Mouse (Mus musculus): ENCODE data around the gene Pak4.
A peak's percentile ranks its signal among the peaks of the same experiment; 100 is the strongest.

Pak4 gene

DNA sequence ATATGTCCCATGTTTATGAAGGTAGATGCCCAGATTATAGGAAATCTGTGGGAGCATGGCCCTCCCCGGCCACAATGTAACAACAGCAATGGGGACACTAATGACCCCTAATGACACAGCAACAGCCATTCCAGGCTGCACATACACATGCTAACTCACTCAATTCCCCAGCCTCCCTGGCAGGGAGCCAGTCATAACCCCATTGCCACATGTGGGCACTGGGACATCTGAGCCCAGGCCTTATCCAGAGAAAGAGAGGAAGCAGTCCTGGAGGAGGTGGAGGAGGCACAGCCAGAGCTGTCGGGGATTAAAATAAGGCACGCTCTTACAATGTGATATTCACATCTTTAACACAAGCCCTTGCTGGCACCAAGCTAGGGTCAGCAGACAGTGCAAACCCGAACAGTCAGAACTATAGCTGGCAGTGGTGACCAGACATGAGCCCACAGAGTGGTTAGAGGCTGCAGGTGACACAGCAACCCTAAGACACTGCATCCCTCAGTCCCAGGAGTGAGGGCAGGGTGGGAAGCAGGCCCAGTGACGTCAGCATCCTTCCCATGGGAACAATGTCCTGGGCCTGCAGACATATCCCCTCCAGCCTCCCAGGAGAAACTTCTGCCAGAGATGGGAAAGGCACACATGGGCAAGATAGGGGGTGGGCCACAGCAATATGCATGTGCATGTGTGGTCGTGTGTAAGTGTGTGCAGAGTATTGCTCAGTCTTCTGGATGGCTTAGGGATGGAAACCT is 11.1 kb downstream of the Pak4 start:
- DNase-seq: peak; percentile 72

DNA sequence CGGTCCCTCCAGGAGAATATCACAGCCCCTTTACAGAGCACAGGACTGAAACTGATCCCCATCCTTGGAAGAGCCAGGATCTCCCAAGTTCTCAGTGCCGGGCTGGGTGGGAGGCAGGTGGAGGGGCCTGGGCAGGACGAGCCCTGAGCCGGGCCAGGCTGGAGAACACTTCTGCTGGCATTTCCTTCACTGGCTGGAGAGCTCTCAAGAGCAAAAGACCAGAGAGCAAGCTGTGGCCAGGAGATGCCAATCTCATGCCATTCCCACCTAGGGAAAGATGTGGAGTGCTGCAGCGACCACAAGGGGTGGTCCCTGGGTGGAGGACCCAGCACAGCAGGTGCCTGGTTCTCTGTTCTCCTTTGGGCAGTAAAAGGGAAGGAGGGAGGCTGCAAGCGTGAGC is 13.0 kb downstream of the Pak4 start:
- peak; percentile 61 for DNase-seq

DNA sequence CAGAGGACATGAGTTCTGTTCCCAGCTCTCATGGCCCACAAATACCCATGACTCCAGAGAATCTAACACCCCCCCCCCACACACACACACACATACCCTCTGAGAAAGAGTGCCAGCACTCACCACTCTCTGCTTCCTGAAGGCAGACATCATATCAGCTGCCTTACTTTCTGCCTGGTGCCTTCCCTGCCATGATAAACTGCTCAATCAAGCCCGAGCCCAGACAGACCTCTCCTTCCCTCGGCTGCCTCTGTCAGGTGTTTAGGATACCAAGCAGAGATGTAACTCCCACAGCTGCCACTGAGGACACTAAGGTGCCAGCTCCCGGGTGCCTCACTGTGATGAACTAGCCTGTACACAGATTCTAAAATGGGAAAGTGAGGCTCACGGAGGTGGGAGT is 13.5 kb downstream of the Pak4 start:
- no peak for DNase-seq

DNA sequence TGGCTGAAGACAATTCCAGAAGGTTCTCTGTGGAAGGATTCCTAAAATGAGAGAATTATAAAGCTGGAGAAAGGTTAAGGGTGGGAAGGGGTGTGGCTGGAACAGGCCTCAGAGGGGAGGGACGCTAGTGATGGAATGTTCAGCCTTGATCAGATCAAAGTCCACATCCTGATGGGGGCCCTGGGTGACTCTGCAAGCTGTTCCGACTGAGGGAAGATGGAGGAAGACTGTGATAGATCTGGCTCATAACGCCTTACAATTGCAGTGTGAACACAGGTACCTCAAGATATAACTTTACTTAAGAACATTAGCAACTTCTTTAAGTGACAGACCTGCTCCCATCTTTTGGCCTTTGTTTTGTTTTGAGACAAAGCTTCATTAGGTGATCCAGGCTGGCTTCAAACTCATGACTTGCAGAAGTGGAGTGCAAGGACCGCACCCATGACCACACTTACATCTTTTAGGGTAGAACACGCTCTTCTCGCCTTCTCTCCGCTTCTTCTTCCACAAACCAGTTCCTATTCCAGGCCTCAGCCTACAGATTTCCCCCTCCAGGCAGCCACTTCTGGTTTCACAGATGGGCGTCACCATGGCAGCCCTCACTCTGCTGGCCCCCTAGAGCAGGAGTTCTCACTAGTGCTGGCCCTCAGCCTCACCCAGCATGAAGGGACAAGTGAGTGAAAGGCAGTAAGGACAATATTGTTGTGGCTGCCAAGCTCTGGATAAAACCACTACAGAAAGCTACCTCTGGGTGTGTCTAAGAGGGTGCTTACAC is 14.2 kb downstream of the Pak4 start:
- DNase-seq: peak; percentile 62

DNA sequence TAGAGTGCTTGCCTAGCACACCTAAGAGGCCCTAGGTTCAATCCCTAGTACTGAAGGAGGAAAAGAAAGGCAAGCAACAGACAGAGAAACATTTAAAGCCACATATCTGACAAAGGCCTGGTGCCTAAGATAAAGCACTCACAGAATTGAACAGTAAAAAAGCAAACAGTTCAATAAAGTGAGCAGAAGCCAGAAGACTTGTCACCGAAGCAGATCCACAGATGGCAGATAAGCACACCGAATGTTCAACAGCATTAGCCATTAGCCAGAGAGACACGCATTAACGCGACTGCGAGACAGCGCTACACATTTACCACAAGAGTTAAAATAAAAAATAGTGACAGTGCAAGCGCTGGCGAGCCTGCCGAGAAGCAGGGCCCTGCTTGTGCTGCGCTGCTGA is 15.1 kb downstream of the Pak4 start:
- DNase-seq: no peak

GRCm38 (mm10) chr7:28581721-28582120 is 16.3 kb downstream of the Pak4 start:
- DNase-seq: no peak

GRCm38 (mm10) chr7:28579826-28580225 is 18.2 kb downstream of the Pak4 start:
- DNase-seq: no peak

DNA sequence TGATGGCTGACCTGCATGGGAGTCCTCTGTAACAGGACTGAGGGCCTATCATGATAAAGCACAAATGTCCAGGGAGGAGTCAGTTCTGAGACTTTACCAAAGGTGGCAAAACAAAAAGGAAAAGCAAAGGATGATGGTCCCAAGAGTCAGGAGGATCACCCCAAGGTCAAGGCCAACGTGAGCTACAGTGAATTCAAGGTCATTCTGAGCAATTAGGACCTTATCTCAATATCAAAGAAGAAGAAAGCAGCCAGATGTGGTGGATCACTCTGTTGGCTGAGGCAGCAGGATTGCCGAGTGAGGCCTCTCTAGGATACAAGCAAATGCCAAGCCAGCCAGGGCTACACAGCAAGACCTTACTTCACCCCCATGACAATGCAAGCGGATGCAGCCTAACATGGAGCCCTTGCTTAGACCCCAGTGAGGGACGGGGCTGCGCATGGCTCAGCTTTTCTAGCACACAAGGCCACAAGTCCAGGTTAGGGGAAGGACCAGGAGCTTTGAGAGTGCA is 19.4 kb downstream of the Pak4 start:
- DNase-seq: no peak

DNA sequence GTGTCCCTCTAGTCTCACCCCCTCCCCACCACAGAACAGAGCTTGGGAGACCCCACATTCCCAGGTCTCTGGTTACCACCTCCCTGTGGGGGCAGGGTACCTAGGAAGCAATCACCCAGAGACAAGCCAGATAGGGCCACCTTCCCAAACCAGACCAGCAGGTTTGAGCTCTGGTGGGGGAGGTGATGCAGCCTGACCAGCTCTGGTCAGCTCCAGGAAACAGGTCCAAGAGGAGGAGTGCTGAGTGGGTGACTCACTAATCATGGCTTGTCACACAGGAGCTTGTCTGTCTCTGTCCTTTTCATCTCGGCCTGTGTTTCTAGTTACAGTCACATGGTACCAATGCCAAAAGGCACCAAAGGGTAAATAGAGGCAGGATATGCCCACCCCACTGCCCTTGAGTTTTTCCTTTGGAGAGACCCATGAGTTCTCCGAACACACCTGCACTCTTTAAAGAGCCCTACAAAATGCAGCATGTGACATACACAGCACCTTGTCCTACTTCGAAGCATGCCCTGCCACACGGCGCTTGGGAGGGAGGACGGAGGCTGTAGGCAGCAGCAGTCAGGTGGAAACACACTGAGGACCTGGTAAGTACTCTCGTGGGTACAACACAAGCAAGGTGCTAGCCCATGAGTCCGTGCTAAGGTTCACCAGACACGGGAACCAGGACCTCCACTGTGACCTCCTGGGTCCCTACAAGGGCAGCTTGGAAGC is 20.0 kb downstream of the Pak4 start:
- peak; percentile 91 for DNase-seq

DNA sequence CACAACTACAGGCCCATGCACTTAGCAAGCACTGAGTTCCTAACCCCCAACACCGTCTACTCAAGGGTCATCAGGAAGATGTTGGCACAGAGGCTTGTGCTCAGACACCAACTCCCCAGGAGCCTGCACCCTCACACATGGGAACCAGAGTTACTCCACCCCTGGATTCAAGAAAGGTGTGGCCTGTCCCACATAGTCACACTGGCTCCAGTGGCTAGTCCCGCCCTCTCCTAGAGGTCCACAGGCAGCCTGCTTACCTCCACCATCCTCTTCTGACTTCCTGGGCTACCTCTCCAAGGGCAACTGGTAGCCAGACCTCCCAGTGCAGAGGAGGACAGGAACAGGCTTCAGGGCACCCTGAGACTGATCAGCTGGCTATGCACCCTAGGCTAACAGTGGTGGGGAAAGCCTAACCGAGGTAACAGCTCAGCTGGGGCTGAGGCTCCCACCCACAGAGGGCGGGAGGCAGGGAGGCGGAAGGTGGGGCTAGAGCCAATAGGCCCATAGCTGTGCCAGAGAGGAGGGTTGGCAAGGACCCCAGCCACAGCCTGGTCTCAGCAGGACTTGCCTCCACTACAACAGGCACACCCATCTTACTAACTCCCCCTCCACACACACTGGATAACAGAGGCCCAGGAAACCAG is 21.6 kb downstream of the Pak4 start:
- peak; percentile 91 for DNase-seq

DNA sequence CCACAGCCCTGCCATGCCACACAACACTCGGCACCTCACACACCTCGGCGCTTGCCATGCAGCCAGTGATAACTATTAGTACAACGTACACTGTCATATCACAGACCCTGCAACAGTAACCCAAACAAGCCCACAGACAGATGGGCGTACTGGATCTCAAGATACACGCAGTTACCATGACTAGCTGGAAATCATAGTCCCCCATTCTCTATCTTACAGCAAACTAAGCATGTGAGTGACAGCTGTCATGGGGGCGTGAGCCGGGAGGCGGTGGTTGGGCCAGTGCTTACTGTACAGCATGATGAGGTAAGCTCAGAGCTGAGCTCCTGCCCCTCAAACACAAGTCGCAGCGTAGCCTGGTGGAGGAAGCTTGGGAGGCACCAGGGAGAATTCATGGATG is 22.4 kb downstream of the Pak4 start:
- DNase-seq: no peak

DNA sequence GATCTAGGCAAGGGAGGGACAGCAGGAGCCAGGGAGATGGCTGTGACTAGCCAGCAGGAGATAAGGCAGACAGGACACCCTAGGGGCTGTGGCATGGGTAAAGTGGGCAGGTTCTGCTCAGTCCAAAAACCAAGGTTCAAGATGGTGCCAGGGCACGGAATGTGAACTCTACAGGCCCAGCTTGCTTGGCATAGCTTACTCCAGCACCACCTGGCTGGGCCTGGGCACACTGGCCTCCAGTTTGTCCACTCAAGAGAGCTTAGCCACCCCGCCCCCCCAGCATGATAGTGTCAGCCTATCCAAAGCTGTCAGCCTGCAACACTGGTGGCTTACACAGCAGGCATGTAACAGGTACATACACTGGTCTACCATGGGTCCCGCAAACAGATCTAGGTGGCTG is 24.7 kb downstream of the Pak4 start:
- DNase-seq: no peak

DNA sequence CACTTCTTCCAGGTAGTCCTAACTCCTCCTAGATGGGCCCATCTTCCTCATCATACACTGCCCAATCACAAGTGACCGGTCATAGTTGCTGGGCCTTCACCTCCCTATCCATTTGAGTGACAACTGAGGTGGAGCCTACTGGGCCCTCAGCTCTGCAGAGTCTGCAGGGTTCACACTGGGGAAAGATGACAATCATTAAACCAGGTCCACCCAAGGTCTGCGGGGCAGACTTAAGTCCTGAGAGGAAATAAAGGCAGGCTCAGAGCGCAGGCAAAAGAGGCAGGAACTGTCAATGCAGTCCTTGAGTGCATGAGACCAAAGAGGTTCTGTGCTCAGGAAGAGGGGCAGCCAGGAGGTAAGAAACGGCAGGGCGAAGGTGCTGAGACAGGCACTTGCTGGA is 25.3 kb downstream of the Pak4 start:
- no peak for DNase-seq

DNA sequence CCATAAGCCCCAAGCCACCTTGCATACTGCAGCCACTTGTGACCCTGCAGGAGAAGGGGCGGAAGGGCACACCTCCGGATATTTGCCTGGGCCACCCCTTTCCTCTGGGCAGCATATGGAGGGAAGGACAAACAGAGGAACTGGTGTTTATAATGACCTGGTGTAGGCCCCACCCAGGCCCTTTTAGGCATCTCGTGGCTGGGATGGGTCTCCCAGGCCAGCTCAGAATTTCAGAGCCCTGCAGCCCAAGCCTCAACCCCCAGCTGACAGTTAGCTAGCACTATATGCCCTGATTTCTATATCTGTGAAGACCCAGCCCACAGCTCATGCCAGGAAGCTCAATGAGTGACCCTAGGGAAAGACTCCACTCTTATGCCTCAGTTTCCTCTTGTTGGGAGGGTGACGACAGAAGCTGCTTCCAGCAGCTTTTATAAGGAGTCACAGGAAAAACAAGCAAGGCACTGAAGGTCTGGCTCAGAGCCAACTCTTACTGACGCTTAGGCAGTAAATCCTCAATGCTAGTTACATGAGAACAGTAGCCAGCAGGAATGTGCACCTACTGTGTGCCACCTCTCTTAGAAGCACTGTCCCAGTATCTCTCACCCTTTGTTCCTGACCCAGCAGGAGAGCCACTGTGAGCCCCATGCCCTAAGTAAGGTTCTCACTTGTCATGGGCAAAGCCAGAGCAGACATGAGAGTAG is 26.9 kb downstream of the Pak4 start:
- peak; percentile 84 for DNase-seq

DNA sequence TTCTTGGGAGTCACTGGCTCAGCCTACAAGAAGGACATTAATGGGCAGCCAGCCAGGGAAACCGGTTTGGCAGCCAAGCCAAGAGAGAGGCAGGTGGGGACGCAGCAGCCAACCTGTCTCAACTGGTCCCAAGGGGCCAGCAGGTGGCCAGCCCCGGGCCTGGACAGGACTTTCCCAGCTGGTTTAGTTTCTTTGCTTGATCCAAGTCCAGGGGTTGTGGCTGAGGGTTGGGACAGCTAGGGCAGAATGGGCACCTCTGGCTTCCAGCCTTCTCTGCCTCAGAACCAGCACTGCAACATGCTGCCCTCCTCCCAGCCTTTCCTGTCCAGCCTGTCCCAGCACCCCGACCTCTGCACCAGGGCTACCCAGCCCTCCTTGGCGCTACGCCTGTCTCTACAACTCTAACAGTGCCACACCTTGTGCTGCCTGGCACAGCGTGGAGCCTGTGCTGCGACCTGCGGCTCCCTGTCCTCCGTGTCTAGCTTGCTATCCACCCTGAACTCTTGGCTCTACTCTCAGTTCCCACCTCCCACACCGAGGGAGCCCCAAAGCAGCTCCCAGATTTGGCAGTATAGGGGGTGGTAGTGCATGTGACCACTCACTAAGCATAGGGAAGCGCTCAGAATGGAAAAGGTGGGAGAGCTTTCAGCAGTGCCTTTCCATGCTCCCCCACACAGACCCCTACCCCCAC is 27.5 kb downstream of the Pak4 start:
- DNase-seq: peak; percentile 96

DNA sequence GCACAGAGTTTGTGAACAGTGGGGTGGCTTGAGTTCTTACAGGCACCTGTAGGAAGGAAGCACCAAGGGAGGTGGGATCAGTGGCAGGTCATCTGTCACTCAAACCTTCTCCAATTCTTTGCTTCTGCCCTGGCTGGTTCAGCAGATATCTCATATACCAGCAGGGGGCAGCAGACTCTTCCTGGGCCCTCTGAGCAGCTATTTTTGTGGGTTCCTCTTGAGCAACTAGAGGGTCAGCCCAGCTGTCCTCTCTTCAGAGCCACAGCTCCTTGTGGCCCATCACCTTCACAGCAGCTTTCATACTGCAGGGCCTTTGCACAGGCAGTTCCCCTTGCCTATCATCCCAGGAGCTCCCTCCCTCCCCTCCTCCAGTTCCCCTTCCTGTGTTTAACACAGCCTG is 29.7 kb downstream of the Pak4 start:
- DNase-seq: peak; percentile 89

DNA sequence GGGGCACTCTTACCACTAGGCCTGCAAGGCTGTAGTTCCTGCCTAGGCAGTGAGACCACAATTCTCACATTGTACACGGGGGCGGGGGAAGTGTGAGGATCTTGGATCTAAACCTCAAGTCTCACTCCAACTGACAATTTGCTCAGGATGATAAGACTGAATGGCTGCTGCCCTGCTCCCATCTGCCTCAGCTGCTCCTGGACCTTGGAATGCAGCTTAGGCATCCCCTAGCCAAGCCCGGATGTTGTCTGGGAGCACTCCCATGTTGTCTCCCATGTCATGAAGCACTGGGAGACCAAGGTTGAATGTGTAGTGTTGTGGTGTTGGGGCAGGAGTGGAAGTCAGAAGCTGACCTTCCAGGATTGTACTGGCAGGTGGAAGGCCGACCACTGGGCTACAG is 30.4 kb downstream of the Pak4 start:
- no peak for DNase-seq

DNA sequence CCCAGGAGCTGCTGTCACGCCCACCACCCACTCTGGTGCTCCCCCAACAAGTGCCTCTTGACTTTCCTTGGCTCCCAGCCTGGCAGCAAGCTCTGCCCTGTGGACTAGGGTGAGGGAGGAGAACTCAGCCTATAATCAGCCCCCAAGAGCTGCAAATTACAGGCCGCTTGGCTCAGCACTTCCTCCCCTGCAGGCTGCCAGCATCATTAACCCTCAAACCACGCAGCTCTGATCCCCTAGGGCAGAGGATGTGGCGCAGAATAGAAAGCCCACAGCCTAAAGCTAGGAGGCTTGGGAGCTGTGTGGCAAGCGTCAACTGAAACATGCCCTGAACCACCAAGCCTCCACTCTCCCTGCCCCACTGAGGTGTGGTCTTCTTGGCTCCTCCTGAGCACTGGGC is 32.6 kb downstream of the Pak4 start:
- DNase-seq: no peak

DNA sequence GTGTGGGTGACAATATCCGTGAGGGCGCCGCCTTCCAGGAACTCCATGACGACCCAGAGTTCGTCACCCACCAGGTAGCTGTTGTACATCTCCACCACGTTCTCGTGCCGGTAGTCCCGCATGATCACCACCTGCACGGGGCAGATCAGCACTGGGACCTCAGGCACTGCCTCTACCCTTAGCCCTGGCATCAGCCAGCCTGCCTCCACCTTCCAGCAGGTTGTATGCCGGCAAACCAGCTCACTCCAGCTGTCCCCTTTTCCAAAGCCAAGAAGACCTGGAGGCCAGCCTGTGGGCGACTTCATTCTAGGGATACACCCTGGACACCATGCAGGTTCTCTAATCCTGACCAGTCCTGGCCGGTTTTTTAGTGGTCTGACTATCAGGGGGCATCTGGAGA is 35.0 kb downstream of the Pak4 start:
- DNase-seq: no peak

GRCm38 (mm10) chr7:28562371-28562770 is 35.6 kb downstream of the Pak4 start:
- DNase-seq: no peak

GRCm38 (mm10) chr7:28561967-28562366 is 36.0 kb downstream of the Pak4 start:
- no peak for DNase-seq

DNA sequence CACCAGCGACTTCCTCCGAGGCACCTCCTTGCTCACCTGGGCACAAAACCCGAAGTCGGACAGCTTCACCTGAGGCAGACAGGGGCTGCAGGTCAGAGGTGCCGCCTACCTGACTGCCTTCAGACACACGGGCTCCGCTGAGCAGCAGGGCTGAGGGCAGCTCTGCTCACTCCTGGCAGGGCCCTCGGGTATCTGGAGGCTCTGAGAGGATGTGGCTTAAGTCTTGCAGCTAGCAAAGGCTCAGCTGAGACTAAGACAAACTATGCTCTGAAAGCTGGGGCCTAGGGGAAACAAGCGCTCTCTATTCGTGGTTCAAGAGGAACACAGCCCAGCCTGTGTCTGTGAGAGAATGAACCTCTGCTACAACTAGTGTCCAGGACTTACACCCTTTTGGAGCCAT is 37.1 kb downstream of the Pak4 start:
- no peak for DNase-seq
